Mouse (Mus musculus): ENCODE results near the gene Arhgap24.

The Arhgap24 gene

GRCm38 (mm10) chr5:102591422-102591821 is 110.2 kb downstream of the Arhgap24 start:
- DNase-seq: no peak

- no peak for DNase-seq
Measured at GRCm38 (mm10) chr5:102593058-102593457, 111.9 kb downstream of the Arhgap24 start.

DNA sequence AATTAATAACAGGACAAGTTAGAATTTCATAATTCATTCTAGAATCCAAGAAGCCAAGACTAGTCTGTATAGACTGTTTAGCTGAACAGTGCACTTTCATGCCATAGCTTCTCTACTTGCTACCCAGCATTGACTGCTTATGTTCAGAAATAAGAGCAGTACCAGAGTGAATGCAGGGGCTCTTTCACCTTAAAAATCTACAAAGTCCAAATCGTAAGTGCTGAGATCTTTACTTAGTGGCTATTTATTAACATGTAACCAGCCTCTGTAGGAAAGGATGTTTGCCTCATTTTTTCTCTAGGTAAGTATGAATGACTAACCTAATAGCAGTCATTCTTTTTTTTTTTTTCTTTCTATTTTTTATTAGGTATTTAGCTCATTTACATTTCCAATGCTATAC is 117.9 kb downstream of the Arhgap24 start:
- no peak for DNase-seq

DNA sequence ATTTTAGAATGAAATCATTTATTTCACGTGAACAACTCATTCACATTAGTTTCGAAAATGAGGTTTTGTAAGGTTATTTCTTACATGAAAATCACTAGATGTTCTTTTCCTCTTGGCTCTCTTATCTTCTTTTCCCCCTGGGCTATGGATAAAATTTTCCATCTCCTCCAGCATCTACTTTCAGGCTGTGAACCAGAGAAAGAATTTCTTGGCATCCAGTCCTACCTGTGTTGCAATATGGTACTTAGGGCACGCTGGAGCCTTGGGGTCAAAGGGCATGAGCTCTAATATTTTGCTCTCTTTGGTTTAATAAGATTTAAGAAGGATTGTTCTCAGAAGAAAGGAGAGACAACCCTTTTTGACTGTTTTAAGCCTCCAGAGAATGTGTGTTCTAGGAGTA is 132.4 kb downstream of the Arhgap24 start:
- DNase-seq: peak; percentile 69

GRCm38 (mm10) chr5:102614081-102614480 is 132.9 kb downstream of the Arhgap24 start:
- no peak for DNase-seq

- no peak for DNase-seq
Measured at GRCm38 (mm10) chr5:102615249-102615648, 134.1 kb downstream of the Arhgap24 start.

DNA sequence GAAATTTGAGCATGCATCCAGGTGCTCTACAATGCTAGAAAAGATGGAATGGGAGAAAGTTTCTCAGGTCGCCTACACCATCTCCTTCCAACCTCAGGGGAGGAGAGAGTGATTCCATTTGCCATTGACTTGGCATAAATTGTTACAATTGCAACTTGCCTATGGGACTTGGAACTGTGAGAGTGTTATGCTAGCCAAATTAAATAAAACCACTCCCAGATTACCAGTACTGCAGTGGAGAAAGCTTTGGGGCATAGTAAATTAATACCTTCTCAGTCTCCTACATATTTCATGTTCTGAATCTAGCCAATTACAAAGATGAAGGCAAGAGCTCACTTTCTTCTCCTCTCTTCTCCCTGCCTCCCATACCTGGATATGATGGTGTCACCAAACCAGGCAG is 139.8 kb downstream of the Arhgap24 start:
- no peak for DNase-seq

DNA sequence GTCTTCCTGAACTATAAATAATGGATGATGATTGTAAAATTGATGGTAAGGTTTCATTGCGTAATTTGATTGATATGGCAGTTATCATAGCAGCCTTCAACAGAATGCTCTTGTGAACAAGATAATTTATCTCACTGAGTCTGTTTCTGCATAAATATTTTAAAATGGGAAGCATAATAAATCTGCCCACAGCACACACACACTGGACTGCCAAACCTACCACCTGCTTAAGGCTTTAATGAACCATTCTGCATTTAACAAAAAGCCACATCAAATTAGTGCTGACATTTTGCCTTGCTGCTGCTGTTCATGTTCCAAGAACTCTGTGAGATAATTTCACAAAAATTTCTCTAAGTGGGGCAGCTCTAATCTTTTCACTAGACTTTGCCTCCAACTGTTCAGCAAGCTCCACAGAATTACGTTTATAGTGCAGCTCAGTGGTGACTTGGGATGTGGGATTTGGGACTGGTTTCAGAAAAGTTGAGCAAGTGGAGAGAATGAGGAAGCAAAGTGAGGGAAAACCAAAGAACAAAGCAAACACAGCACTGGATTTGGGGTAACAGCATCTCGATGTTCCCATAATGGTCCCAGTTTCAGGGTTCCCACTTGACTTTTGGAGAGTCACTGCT is 142.7 kb downstream of the Arhgap24 start:
- DNase-seq: no peak

GRCm38 (mm10) chr5:102626671-102627070 is 145.5 kb downstream of the Arhgap24 start:
- DNase-seq: peak; percentile 35

DNA sequence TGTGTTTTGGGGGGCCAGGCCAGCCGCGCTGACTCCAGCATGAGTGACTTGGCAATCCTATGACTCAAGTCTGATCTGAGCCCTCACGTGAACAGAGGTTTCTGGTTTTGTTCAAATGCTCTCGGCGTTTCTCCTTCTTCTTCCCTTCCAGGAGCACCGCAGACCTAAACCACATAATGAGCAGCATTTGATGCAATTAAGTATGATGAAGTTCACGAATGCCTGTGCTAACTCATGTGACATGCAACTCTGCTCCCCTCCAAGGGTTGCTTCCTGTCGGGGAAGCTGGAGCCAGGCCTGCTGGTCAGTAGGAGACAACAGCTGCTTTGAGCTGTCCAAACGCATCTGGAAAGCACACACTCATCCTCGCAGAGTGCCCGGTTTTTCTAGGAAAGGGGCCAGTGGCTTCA is 148.2 kb downstream of the Arhgap24 start:
- DNase-seq: peak; percentile 26

DNA sequence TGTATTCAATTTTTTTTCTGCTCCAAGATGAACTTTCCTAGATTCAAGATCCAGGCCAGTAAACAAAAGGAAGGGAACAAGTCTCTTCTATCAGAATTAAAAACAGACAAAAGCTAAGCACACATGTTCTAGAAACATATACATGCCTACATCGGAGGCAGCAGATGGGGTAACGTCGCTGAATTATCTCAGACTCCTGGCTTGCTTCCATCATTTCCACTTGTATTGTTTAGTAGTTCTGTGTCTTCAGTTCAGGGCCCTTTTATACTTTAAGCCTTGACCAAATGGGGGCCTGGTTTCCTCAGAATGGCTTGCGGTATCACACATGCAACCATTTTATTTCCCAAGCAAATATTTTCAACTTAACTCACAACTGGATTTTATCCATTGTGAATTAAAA is 154.4 kb downstream of the Arhgap24 start:
- DNase-seq: no peak

- DNase-seq: no peak
Measured at GRCm38 (mm10) chr5:102639782-102640559, 158.8 kb downstream of the Arhgap24 start.

DNA sequence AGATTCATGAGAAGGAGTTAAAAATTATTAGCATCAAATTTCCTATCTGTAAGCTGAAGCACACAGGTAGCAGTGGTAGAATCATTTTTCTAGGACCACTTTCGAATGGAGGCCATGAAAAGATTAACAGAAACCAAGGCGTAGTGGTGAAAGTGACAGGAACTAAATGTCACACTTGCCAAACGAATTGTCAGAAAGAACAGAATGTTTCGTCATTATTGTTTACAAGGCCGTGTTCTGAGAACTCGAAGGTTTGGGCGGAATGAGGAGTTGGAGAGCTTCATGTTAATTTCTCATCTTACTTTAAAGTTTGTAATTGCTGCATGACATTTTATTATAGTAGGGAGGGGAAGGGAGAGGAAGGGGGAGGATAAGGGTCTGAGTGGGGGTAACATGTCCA is 162.2 kb downstream of the Arhgap24 start:
- DNase-seq: no peak

DNA sequence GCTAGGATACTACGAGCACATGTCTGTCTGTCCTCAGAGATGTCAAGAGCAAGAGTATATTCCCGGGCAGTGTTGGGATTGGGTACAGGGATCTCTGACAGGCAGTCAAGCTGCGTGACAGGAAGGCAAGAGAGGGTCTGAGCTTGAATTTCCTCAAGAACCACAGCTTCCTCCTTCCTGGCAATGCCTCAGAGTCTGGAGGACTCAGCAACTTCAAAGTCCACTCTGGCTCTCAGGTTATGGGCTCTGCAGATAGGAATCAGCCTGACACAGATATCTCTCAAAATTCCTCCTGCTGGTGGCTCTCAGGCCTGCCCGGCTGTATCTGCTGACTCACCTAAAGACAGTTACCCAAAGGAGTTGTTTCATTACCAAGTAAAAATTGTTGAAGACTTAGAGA is 162.6 kb downstream of the Arhgap24 start:
- DNase-seq: peak; percentile 55

DNA sequence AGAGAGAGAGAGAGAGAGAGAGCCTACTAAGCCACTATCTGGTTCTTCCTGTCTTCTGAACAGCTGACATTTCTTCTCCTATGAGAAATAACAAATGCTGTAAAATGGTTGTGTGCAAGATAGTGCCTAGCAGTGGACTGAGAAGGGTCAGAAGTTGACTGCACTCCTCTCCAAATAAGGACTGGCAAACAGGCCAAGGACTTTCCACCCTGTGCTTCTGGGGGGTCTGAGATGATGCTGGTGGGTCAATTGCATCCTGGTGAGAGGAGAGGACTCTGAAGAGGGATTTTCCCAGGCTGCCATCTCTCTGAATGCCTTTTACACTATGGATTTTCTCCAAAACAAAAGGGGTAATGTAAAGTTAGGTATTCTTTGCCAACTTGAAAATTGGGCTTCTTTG is 177.9 kb downstream of the Arhgap24 start:
- DNase-seq: no peak

- no peak for DNase-seq
Measured at GRCm38 (mm10) chr5:102664988-102665726, 184.0 kb downstream of the Arhgap24 start.

- no peak for DNase-seq
Measured at GRCm38 (mm10) chr5:102666886-102667285, 185.7 kb downstream of the Arhgap24 start.

DNA sequence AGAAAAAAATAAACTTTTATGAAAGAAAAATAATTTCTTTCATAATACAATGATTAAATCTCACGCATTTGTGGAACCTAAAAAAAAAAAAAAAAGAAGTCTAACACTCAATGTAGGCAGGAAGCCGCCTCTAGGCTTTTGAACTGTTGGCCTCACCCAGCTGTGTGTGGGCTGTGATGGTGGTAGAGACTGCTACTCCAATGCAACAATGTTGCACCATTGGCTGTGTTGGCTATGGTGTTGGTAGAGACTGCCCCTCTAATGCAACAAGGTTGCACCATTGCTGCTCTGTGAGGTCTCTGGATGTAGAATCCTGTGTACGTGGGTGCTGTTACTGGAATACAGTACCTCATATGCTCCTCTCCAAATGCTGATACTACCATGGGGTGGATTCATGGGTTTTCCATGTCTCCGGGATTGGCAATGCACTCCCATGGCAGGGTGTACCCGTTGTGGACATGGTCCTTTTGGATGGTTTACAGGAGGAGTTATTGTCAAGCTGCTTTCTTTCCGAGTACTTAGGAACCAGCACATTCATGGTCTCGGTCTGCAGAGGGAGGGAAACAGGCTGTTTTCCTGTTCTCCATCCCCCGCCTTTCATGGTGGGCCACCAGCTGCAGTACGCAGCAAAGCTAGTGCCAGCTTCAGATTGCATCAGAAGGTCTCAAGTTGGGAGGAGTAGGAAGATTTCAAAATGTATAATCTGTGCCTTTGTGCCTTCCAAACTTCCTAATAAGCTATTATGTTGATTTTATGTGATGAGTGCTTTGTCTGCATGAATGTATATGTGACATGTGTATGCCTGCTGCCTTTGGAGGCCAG is 186.8 kb downstream of the Arhgap24 start:
- no peak for DNase-seq

DNA sequence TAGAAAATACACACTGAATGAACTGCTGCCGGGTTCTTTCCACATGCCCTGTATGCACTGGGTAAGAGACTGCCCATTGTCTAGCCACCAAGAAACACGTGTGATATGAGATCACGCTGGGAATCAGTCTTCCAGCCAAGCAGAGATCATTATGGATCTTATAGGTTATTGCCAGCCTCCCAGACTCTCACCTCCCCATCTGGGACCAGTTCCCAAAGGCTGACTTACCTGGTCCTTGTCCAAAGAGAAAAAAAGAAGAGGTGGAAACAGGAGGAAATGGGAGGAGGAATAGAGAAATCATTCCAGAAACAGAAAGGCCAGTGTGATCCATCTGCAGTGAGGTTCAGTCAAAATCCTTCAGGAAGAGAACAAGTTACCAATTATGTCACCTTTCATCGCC is 189.0 kb downstream of the Arhgap24 start:
- DNase-seq: no peak

DNA sequence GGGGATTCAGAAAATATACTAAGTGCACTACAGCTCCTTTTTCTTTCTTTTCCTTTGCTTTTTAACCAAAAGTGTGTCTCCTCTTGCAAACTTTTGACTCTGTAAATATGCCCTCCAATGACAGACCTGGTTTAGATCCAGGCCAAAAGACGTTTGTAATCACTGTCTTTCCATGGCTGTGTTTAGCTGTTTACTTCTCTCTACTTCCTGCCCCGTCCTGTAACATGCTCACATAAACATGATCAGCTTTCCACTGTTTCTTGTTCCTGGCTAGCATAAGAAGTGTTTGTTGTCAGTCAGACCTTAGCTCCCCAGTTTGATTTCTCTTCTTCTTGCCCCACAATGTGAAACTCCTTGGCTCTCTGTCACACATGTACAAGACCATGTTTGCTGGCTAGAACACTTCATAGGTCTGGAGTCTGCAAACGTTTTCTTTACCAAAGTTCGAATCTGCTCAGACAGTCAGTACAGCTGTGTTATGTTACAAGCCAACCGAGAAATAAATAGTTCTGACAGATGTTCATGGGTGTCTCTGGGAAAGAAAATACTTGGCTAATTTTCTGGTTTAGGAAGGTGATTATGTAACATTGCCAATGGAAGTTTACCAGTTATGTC is 189.6 kb downstream of the Arhgap24 start:
- no peak for DNase-seq

DNA sequence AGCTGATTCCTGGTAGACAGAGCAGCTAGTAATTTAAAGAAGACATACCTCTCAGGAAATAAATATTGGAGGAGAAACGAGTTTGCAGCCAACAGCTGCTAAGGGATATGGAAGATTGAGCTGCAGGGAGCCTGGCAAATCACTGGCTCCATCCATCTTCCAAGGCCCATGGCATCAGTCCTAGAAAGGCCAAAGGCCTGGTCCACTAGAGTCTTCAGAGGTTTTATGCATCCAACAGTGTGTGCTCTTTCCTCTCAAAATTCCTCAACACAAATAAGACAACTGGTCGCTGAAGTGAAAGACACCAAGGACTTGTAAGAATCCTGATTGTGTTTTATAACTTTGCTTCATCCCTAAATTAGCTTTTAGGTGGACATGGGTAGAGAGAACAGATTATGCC is 194.1 kb downstream of the Arhgap24 start:
- DNase-seq: no peak

DNA sequence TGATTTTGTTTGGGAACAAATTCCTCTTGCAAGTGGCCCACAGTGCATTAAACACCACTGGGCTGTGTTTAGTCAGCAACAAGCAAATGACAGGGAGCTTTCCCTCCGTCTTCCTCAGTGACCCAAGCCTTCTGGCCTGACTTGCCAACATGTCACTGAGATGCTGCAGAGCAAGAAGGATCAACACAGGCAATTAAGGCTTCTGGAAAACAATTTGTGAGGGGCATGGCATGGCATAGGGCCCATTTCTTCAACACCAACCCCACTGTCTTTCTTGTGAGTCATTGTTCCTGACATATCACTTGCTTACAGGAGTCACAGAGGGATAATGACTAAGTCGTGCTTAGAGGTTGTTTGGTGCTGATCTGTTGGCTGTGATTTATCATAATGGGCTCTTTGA is 196.0 kb downstream of the Arhgap24 start:
- DNase-seq: no peak

GRCm38 (mm10) chr5:102687673-102688072 is 206.5 kb downstream of the Arhgap24 start:
- no peak for DNase-seq

Data from kidney, adult 9 months (tissue).